12 mouse cellular contexts compared by ENCODE assay signal in the genomic region with DNA sequence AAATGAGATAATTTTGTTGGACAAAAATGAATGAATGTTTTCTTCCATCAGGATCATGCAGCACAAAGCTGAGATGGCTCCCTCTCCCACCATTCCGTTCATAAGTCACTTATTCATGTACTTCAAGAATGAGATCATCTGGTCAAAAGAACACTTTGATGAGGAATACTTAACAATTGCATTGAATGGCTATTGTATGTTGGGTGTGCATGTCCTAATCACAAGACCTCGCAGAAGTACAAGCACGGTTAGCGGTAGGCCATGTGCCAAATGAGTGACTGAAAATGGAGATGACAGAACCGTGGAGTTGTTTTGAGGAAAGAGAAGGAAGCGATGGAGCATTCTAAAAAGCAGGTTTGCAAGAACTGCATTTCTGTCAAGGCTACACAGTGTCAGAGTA.
"Had no signal": no experiment of that assay in that cellular context is flagged by ENCODE, and none has a peak within 500 bp of the region (broad histone marks: within the 10 kb centered on the region; RNA-seq: fewer than 3 reads in every experiment).

No protein-coding gene starts in this region.

- ATAC-seq: liver, embryonic 12.5 days had no signal

- DNase-seq: kidney, adult 11 months; kidney, adult 9 months; kidney, postnatal 36 days; lung, embryonic 14.5 days; lung, postnatal 10 days; lung, postnatal 4 days; midbrain, embryonic 14.5 days; right cerebral cortex, postnatal 4 days; spleen, adult 18-20 months; thymus, adult 2 months; thymus, postnatal 25 days had no signal
